11 mouse cellular contexts compared by ENCODE assay signal in genomic region chr9:43262811-43263550, GRCm38 (mm10). TPM values are rescaled to one million over a fixed set of nuclear protein-coding genes. Genes with fewer than 3 reads are reported as not detected.
DNase-seq lines count a peak whose midpoint lies in the region; ATAC-seq and TF ChIP-seq lines count a peak whose summit lies in the region.
"Had no signal": no experiment of that assay in that cellular context is flagged by ENCODE, and none has a peak within 500 bp of the region (broad histone marks: within the 10 kb centered on the region; RNA-seq: fewer than 3 reads in every experiment).

No protein-coding gene starts in this region.

- H3K4me2 ChIP-seq in intestine, postnatal 0 days (replicated peaks; ENCODE audit: low read depth): no peak overlapping the region
- no peak overlapping the region; the same call in 1 of the 2 replicates for H3K4me2 ChIP-seq in limb, embryonic 13.5 days (replicated peaks)

- no peak for DNase-seq in gastrocnemius, adult 2 months
- DNase-seq in gastrocnemius, postnatal 14 days: no peak
- DNase-seq in embryo, embryonic 10.5 days (ENCODE audit: low spot score): no peak
- no peak for DNase-seq in ovary, postnatal 36 days (ENCODE audit: low spot score)
- no peak for DNase-seq in adrenal gland, adult 18-20 months (ENCODE audit: low spot score in 2 of 2)
- DNase-seq: cerebellum, adult 2 months had no signal

- no peaks in the 10 kb centered on the region for H3K27me3 ChIP-seq in ES-Bruce4 (ENCODE audit: control insufficient read depth, insufficient read depth, low read length, poor library complexity, severe bottlenecking)
- H3K27me3 ChIP-seq in intestine, postnatal 0 days (replicated peaks; ENCODE audit: control insufficient read depth, insufficient read depth, low read length): no peaks in the 10 kb centered on the region
- no peaks in the 10 kb centered on the region for H3K27me3 ChIP-seq in limb, embryonic 13.5 days

- no peak for TF ChIP-seq CTCF in gastrocnemius, adult 2 months (IDR thresholded peaks at IDR 0.05)
- TF ChIP-seq CTCF in ES-Bruce4 (IDR thresholded peaks at IDR 0.05; ENCODE audit: low read depth, low read length): no peak
- TF ChIP-seq CTCF in intestine, postnatal 0 days (IDR thresholded peaks at IDR 0.05; ENCODE audit: low read depth): no peak

- no peaks in the 10 kb centered on the region for H3K36me3 ChIP-seq in ES-Bruce4 (ENCODE audit: control insufficient read depth, insufficient read depth, low read length, poor library complexity, severe bottlenecking)
- no peaks in the 10 kb centered on the region for H3K36me3 ChIP-seq in intestine, postnatal 0 days (ENCODE audit: control insufficient read depth, insufficient read depth)
- H3K36me3 ChIP-seq in limb, embryonic 13.5 days: no peaks in the 10 kb centered on the region

- no peak for TF ChIP-seq POLR2A in ES-Bruce4 (IDR thresholded peaks at IDR 0.05; ENCODE audit: insufficient read depth, low read length)

- WGBS in intestine, postnatal 0 days: 53% methylated on average over 9 of the region's 9 CpGs
- WGBS in limb, embryonic 13.5 days: 18% methylated on average over 9 of the region's 9 CpGs

- no peak overlapping the region for H3K9ac ChIP-seq in ES-Bruce4 (ENCODE audit: low read depth, poor library complexity, severe bottlenecking)
- no peak overlapping the region for H3K9ac ChIP-seq in intestine, postnatal 0 days (ENCODE audit: low read depth, low read length)
- no peak overlapping the region for H3K9ac ChIP-seq in limb, embryonic 13.5 days

- no peaks in the 10 kb centered on the region for H3K9me3 ChIP-seq in ES-Bruce4 (replicated peaks; ENCODE audit: control insufficient read depth, insufficient read depth, low read length, poor library complexity, severe bottlenecking)
- H3K9me3 ChIP-seq in intestine, postnatal 0 days (ENCODE audit: control insufficient read depth): no peaks in the 10 kb centered on the region
- no peaks in the 10 kb centered on the region for H3K9me3 ChIP-seq in limb, embryonic 13.5 days

- intact Hi-C loops in gastrocnemius, adult 2 months (cut with DNase I): no loop called here
- intact Hi-C loops in gastrocnemius, postnatal 14 days (cut with DNase I; ENCODE audit: low total_unique reads): no loop called here

- TF ChIP-seq EP300 in ES-Bruce4 (IDR thresholded peaks at IDR 0.05; ENCODE audit: insufficient read depth, low read depth, low read length): no peak

- H3K4me1 ChIP-seq in ES-Bruce4 (ENCODE audit: control insufficient read depth, insufficient read depth, low read length): peaks cover 15% of the 10 kb centered on the region
- peaks cover 22% of the 10 kb centered on the region for H3K4me1 ChIP-seq in intestine, postnatal 0 days (replicated peaks; ENCODE audit: control insufficient read depth, insufficient read depth, low read length)
- H3K4me1 ChIP-seq in limb, embryonic 13.5 days: peaks cover 70% of the 10 kb centered on the region

- no peak overlapping the region for H3K4me3 ChIP-seq in gastrocnemius, adult 2 months
- H3K4me3 ChIP-seq in ES-Bruce4 (ENCODE audit: low read depth, low read length): no peak overlapping the region
- H3K4me3 ChIP-seq in intestine, postnatal 0 days (ENCODE audit: low read depth, low read length): no peak overlapping the region
- H3K4me3 ChIP-seq in limb, embryonic 13.5 days: no peak overlapping the region

- no peak for ATAC-seq in intestine, postnatal 0 days
- ATAC-seq in limb, embryonic 13.5 days (ENCODE audit: low FRiP score, low read depth): peak; percentile 41

- peak overlapping the region; percentile 83 for H3K27ac ChIP-seq in gastrocnemius, adult 2 months
- 0 out of 2 replicates have a peak overlapping the region, but pooled peaks have one; percentile 45 for H3K27ac ChIP-seq in ES-Bruce4 (ENCODE audit: insufficient read depth, low read length)
- peak overlapping the region; percentile 96 for H3K27ac ChIP-seq in intestine, postnatal 0 days (ENCODE audit: low read depth, low read length)
- H3K27ac ChIP-seq in limb, embryonic 13.5 days: peak overlapping the region; percentile 96

RNA-seq across cellular contexts. Expression of gene Oaf, which starts 23.3 kb away (rescaled TPM):
- total RNA-seq in gastrocnemius, adult 2 months (2021): 1 to 10 TPM; 2.9 to 8.9 TPM
- 10 to 100 TPM; 12.0 to 24.9 TPM for total RNA-seq in gastrocnemius, postnatal 14 days (2021)
- 3.7 and 4.8 TPM in 2 replicates for polyA plus RNA-seq in ES-Bruce4 (2011; ENCODE audit: insufficient read depth, insufficient read length, low read depth, missing spikeins)
- 39.7 and 45.5 TPM in 2 replicates for polyA plus RNA-seq in intestine, postnatal 0 days (2015; fragmentation: Nextera tagmentation; extraction: Ambion mirVana)
- polyA plus RNA-seq in limb, embryonic 13.5 days (2015; fragmentation: Nextera tagmentation; extraction: Ambion mirVana): 103 and 106 TPM in 2 replicates
- 10 to 100 TPM in 1 of 2 experiments, 1 to 10 TPM in 1; 9.9 to 38.0 TPM for total RNA-seq in adrenal gland, adult 18-20 months (2021)
- total RNA-seq: neutrophil, adult 5-6 weeks had no signal

RNA-seq across cellular contexts. Expression of gene Trim29, which starts 47.7 kb away (rescaled TPM):
- total RNA-seq in gastrocnemius, adult 2 months (2021): not detected
- total RNA-seq in gastrocnemius, postnatal 14 days (2021): under 1 TPM; 0.08 to 0.16 TPM
- 1.3 TPM in 2 replicates for polyA plus RNA-seq in ES-Bruce4 (2011; ENCODE audit: insufficient read depth, insufficient read length, low read depth, missing spikeins)
- polyA plus RNA-seq in intestine, postnatal 0 days (2015; fragmentation: Nextera tagmentation; extraction: Ambion mirVana): 0.26 and 0.38 TPM in 2 replicates
- polyA plus RNA-seq in limb, embryonic 13.5 days (2015; fragmentation: Nextera tagmentation; extraction: Ambion mirVana): 22.8 and 26.1 TPM in 2 replicates
- under 1 TPM; 0.23 to 0.35 TPM for total RNA-seq in adrenal gland, adult 18-20 months (2021)
- total RNA-seq: megakaryocyte progenitor cell, adult 5-6 weeks had no signal

RNA-seq across cellular contexts. Expression of gene Pou2f3, which starts 52.8 kb away (rescaled TPM):
- total RNA-seq in gastrocnemius, adult 2 months (2021): under 1 TPM; 0.11 to 0.15 TPM
- under 1 TPM in 1 of 2 experiments, not detected in 1; 0.11 TPM for total RNA-seq in gastrocnemius, postnatal 14 days (2021)
- 2.4 and 2.9 TPM in 2 replicates for polyA plus RNA-seq in ES-Bruce4 (2011; ENCODE audit: insufficient read depth, insufficient read length, low read depth, missing spikeins)
- 0.18 TPM in 2 replicates for polyA plus RNA-seq in intestine, postnatal 0 days (2015; fragmentation: Nextera tagmentation; extraction: Ambion mirVana)
- 0.74 and 1.1 TPM in 2 replicates for polyA plus RNA-seq in limb, embryonic 13.5 days (2015; fragmentation: Nextera tagmentation; extraction: Ambion mirVana)
- total RNA-seq in adrenal gland, adult 18-20 months (2021): under 1 TPM; 0.20 to 0.22 TPM
- total RNA-seq: megakaryocyte progenitor cell, adult 5-6 weeks; neutrophil, adult 5-6 weeks had no signal

Comparison
In these comparisons a context has a peak if more than half of its experiments do, and no peak if none do; other contexts are left out.
1. H3K27ac ChIP-seq: peak in every context shown above with its lines; median percentile 96 in intestine, postnatal 0 days; 96 in limb, embryonic 13.5 days; 83 in gastrocnemius, adult 2 months; 45 in ES-Bruce4.